Mouse (Mus musculus) ES-Bruce4 (cell line): Measurements from ENCODE around the gene Lyplal1.

Source experiments
- CTCF ChIP-seq: IDR thresholded peaks from one replicate; pipeline ENCODE4 v1.8.1; 2011; ENCODE audit warnings: low read depth, low read length
- EP300 ChIP-seq: IDR thresholded peaks from 2 replicates; pipeline ENCODE4 v1.6.1; 2011; ENCODE audit warnings: low read depth, low read length; ENCODE audit not compliant: insufficient read depth
- POLR2A ChIP-seq: IDR thresholded peaks from one replicate; pipeline ENCODE4 v1.8.1; 2011; ENCODE audit warnings: low read length; ENCODE audit not compliant: insufficient read depth

GRCm38 (mm10) chr1:186145444-186145843 lies 28.3 kb upstream of the Lyplal1 start:
- no peak for TF ChIP-seq CTCF
- TF ChIP-seq POLR2A: no peak
- no peak for TF ChIP-seq EP300
